Mouse (Mus musculus): ENCODE data around the gene Bcr. TPM values are rescaled to one million over a fixed set of nuclear protein-coding genes. Genes with fewer than 3 reads are reported as not detected.

Gene Bcr
- total RNA-seq, 2 experiments from 2014 or later = 7.3 to 10.5 TPM

DNA sequence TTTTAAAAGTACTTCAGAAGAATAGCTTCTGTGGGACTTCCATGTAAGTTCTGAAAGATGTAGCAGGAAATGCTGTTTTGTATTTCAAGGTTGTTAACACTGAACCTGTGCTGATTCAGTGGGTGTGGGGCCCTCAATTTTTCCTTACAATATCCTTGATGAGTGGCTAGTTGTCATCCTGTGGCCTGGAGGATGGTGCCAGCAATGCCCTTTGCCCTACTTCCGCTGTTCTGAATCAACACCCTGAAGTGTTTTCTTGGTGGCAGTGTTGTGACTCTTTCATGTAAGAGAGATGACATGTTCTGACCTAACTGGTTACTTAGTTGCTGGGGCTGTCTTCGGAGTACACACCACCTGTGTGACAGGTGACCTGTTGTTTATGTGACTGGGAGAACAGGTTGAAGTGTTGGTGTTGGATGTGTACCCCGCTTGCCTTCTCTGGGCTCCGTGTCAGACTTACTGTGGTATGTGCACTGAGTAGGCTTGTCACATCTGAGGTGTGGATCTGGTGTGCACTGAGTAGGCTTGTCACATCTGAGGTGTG lies 172.3 kb downstream of the Bcr start:
- DNase-seq (ENCODE audit: low spot score in 2 of 2) = no peak

DNA sequence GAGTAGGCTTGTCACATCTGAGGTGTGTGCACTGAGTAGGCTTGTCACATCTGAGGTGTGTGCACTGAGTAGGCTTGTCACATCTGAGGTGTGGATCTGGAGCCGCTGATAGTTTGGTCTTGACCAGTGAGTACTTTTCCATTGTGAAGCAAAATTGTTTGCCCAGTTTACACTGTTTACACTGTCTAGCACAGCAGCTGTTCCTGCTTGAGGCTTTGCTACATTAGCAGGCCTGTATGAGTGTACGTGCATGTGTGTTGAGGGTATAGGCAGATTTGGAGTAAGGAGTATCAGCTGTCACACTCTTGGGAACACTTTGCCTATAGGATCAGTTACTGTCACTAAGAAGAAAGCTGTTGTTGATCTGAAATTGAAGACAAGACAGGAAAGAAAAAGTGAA lies 173.1 kb downstream of the Bcr start:
- no peak for DNase-seq (ENCODE audit: low spot score in 2 of 2)

Other genes with a start within 250 kb of the Bcr start
- gene Gnaz, start 93.4 kb upstream of the Bcr start, total RNA-seq (2021) = 1 to 10 TPM in 1 of 2 experiments, under 1 TPM in 1; 0.75 to 1.5 TPM
- gene Rsph14, start 28.0 kb upstream of the Bcr start, total RNA-seq (2021) = not detected
- gene Rab36, start 23.5 kb upstream of the Bcr start, total RNA-seq (2021) = 1 to 10 TPM; 1.7 to 2.5 TPM
- 10 to 100 TPM; 46.0 to 49.7 TPM for gene Specc1l, start 151.5 kb downstream of the Bcr start, total RNA-seq (2021)

Measured in gastrocnemius, postnatal 4 days (tissue).